Mouse (Mus musculus) lung, embryonic 16.5 days (tissue): ENCODE measurements around the gene Ifit1bl1. TPM values are rescaled to one million over a fixed set of nuclear protein-coding genes. Genes with fewer than 3 reads are reported as not detected.
"Not testable (repeated sequence)": the region's sequence is repeated elsewhere in the genome, so short reads cannot be mapped to it uniquely, and the experiment has no call there.

Experiments used
- ATAC-seq: fragments of 200-750 bp; cut with Nextera tagmentation; 2 replicates; pipeline ENCODE4 v1.8.0; 2017; ENCODE audit warnings: low read depth, mild to moderate bottlenecking, moderate library complexity
- H3K27ac ChIP-seq: fragments of 300-500 bp; sonication (generic); 2 replicates; pipeline ENCODE4 v1.5.1; 2014; ENCODE audit warnings: mild to moderate bottlenecking, control low read depth, low read length
- H3K27me3 ChIP-seq: fragments of 300-500 bp; sonication (generic); 2 replicates; pipeline ENCODE4 v1.6.1; 2014; ENCODE audit warnings: low read depth, low read length, mixed read lengths; ENCODE audit not compliant: control insufficient read depth, insufficient read depth
- H3K36me3 ChIP-seq: fragments of 300-500 bp; sonication (generic); 2 replicates; pipeline ENCODE4 v1.6.1; 2014; ENCODE audit warnings: low read length; ENCODE audit not compliant: control insufficient read depth, insufficient read depth
- H3K4me1 ChIP-seq: fragments of 300-500 bp; sonication (generic); replicated peaks from 2 replicates; pipeline ENCODE4 v1.6.1; 2014; ENCODE audit warnings: low read length, mixed read lengths; ENCODE audit not compliant: control insufficient read depth, insufficient read depth
- H3K4me2 ChIP-seq: fragments of 300-500 bp; sonication (generic); 2 replicates; pipeline ENCODE4 v1.6.1; 2014; ENCODE audit warnings: low read depth, low read length, control low read depth
- H3K4me3 ChIP-seq: fragments of 300-500 bp; sonication (generic); 2 replicates; pipeline ENCODE4 v1.5.1; 2014; ENCODE audit warnings: mild to moderate bottlenecking, low read length, control low read depth
- H3K9ac ChIP-seq: fragments of 300-500 bp; sonication (generic); 2 replicates; pipeline ENCODE4 v1.6.1; 2014; ENCODE audit warnings: low read length, control low read depth
- H3K9me3 ChIP-seq: fragments of 300-500 bp; sonication (generic); 2 replicates; pipeline ENCODE4 v1.6.1; 2016; ENCODE audit warnings: low read length; ENCODE audit not compliant: control insufficient read depth
- WGBS: fragments of 180-500 bp; shearing (Covaris S2); extraction: QIAGEN DNeasy Blood & Tissue Kit; methylation state at CpG from one replicate; pipeline ENCODE4 v1.1.7; 2014; 5-methylcytosine and 5-hydroxymethylcytosine counted together
- polyA plus RNA-seq: library from polyadenylated mRNA; unstranded; fragments of >200 nt; fragmentation: Nextera tagmentation; extraction: Ambion mirVana; gene quantifications from 2 replicates; pipeline ENCODE4 v1.2.1, GENCODE M21; 2015

Gene Ifit1bl1
- polyA plus RNA-seq = 0.70 and 0.72 TPM in 2 replicates

DNA sequence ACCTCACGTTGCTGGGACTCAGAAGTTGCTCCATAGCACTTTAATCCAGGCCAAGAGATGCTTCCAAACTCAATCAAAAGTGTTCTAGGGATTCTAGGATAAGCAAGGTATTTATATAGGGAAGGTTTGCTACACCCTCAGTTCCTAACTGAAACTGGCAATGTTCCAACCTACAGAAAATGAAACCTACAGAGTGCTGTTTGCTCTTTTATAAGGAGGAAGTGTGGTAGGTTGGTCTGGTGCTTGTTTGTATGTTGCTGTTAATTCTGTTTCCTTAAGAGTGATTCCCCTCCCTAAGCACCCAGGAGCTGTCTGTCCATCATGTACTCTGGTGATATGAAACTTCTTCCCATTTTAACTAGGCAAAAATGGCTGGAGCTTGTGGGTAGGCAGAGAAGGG, at the start of gene Ifit1bl1:
Ifit1bl1 (minus strand) TSS at position 69 of the 400 bp plus-strand sequence.
- H3K4me3 ChIP-seq, H3K4me1 ChIP-seq, H3K27ac ChIP-seq, H3K4me2 ChIP-seq, H3K27me3 ChIP-seq, H3K9ac ChIP-seq, H3K9me3 ChIP-seq, H3K36me3 ChIP-seq: not testable (repeated sequence)
- 30% methylated on average over 1 of the region's 1 CpGs for WGBS
- ATAC-seq = peak; percentile 23; the same call in 1 of the 2 replicates

GRCm38 (mm10) chr19:34650997-34651396, 49.2 kb upstream of the Ifit1bl1 start:
- 73% methylated on average over 6 of the region's 6 CpGs for WGBS
- Histone ChIP-seq H3K9ac (no peak overlapping the region), H3K27me3 (no peaks in the 10 kb centered on the region), H3K27ac (no peak overlapping the region), H3K9me3 (no peaks in the 10 kb centered on the region), H3K4me1 (no peaks in the 10 kb centered on the region), H3K36me3 (no peaks in the 10 kb centered on the region), H3K4me2 (no peak overlapping the region), H3K4me3 (no peak overlapping the region)
- no peak for ATAC-seq

GRCm38 (mm10) chr19:34650276-34650675, 48.5 kb upstream of the Ifit1bl1 start:
- H3K4me3 ChIP-seq = no peak overlapping the region
- H3K27me3 ChIP-seq = no peaks in the 10 kb centered on the region
- H3K9me3 ChIP-seq = no peaks in the 10 kb centered on the region
- H3K4me1 ChIP-seq = no peaks in the 10 kb centered on the region
- no peak overlapping the region for H3K9ac ChIP-seq
- H3K4me2 ChIP-seq = no peak overlapping the region
- H3K27ac ChIP-seq = no peak overlapping the region
- 76% methylated on average over 3 of the region's 3 CpGs for WGBS
- H3K36me3 ChIP-seq = no peaks in the 10 kb centered on the region
- no peak for ATAC-seq

DNA sequence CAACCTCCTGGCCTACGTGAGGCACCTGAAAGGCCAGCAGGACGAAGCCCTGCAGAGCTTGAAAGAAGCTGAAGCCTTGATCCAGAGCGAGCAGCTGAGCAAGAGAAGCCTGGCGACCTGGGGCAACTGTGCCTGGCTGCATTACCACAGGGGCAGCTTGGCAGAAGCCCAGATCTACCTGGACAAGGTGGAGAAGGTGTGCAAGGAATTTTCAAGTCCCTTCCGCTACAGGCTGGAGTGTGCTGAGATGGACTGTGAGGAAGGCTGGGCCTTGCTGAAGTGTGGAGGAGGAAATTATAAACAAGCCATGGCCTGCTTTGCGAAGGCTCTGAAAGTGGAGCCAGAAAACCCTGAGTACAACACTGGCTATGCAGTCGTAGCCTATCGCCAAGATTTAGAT, 45.9 kb upstream of the Ifit1bl1 start:
- not testable (repeated sequence) for H3K36me3 ChIP-seq, H3K9me3 ChIP-seq, H3K9ac ChIP-seq, H3K4me2 ChIP-seq, H3K4me3 ChIP-seq, H3K27ac ChIP-seq, H3K27me3 ChIP-seq, H3K4me1 ChIP-seq, ATAC-seq
- WGBS = 80% methylated on average over 7 of the region's 8 CpGs

DNA sequence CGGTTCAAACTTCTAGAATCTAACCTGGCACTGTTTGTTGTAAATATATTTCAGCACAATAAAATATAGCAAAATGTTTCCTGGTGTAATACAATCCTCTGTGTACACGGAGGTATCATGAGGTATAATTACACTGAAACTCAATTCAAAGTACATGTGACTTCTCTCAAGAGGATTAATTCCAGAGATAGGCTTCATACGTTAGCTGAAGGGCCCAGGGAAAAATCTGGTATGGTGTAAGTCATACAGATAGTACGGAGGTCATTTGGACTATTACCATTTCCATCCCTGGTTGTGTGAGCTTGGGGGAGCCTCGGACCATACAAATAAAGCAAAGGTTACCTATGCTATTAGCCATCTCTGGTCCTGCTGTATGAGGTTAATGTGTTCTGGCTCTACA, 40.9 kb upstream of the Ifit1bl1 start:
- Histone ChIP-seq H3K4me1 (no peaks in the 10 kb centered on the region; the same call in 1 of the 2 replicates), H3K9ac (no peak overlapping the region), H3K36me3 (no peaks in the 10 kb centered on the region), H3K27me3 (no peaks in the 10 kb centered on the region), H3K4me2 (no peak overlapping the region), H3K27ac (no peak overlapping the region), H3K4me3 (no peak overlapping the region), H3K9me3 (no peaks in the 10 kb centered on the region)
- 72% methylated on average over 5 of the region's 5 CpGs for WGBS
- no peak for ATAC-seq

DNA sequence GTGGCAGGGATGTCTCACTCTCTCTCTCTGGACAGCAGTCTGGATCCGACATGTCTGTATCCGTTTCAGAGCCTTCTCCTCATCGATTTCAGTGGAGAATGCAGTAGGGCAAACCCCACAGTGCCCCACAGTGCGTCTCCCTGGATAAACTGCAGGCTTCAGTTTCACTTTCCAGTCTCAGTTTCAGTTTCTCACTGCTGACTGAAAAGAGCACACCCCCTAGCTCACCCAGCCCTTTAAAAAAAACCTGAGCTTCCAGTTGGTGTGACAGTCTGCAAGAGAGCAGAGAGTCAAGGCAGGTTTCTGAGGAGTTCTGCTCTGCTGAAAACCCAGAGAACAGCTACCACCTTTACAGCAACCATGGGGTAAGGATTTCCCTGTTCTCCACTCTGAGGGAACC, 38.9 kb upstream of the Ifit1bl1 start, which contains the start of the genes Ifit1bl2 and Ifit1:
Ifit1bl2 (minus strand) TSS at position 121 of the 400 bp plus-strand sequence.
Ifit1 (plus strand) TSS at position 249 of the 400 bp plus-strand sequence.
- H3K4me1 ChIP-seq = no peaks in the 10 kb centered on the region; the same call in 1 of the 2 replicates
- no peaks in the 10 kb centered on the region for H3K27me3 ChIP-seq
- WGBS = 28% methylated on average over 4 of the region's 4 CpGs
- no peaks in the 10 kb centered on the region for H3K9me3 ChIP-seq
- peak within 1 kb of the TSS; percentile 45 for H3K4me2 ChIP-seq
- 0 out of 2 replicates have a peak, but pooled peaks have one; percentile 49 for ATAC-seq
- H3K4me3 ChIP-seq = peak within 1 kb of the TSS; percentile 20
- H3K9ac ChIP-seq = peak within 1 kb of the TSS; percentile 14; the same call in 1 of the 2 replicates
- H3K36me3 ChIP-seq = no peaks in the 10 kb centered on the region
- H3K27ac ChIP-seq = no peak within 1 kb of the TSS

DNA sequence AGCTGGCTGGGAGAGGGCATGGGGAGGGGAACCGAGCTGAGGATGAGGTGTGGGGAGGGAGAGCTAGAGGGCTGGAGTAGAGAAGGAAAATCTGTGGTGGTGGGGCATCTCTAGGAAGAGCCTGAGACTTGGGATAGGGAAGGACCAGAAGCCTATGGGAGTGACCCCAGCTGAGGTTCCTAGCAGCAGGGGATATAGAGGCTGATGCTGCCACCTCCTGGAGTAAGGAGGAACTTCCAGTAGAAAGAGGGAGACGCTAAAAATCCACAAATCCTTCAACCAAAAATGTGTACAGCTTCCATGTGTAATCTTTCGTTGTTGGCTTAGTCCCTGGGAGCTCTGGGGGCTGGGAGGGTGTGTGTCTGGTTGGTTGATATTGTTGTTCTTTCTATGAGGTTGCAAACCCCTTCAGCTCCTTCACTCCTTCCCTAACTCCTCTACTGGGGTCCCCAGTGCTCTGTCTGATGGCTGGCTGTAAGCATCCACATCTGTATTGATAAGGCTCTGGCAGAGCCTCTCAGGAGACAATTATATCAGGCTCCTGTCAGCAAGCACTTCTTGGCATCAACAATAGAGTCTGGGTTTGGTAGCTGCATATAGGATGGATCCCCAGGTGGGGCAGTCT, 35.3 kb upstream of the Ifit1bl1 start:
- peak; percentile 78 for ATAC-seq

GRCm38 (mm10) chr19:34633484-34633883, 31.7 kb upstream of the Ifit1bl1 start:
- H3K36me3 ChIP-seq = no peaks in the 10 kb centered on the region
- 36% methylated on average over 2 of the region's 2 CpGs for WGBS
- H3K27me3 ChIP-seq = no peaks in the 10 kb centered on the region
- H3K4me1 ChIP-seq = no peaks in the 10 kb centered on the region; the same call in 1 of the 2 replicates
- H3K9me3 ChIP-seq = no peaks in the 10 kb centered on the region
- no peak overlapping the region for H3K4me3 ChIP-seq
- ATAC-seq = no peak
- no peak overlapping the region for H3K27ac ChIP-seq
- H3K9ac ChIP-seq = no peak overlapping the region
- H3K4me2 ChIP-seq = no peak overlapping the region

More for the DNA sequence above, 35.3 kb upstream of the Ifit1bl1 start:
- H3K9ac ChIP-seq = no peak overlapping the region
- H3K9me3 ChIP-seq = no peaks in the 10 kb centered on the region
- H3K27ac ChIP-seq = no peak overlapping the region
- H3K4me1 ChIP-seq = no peaks in the 10 kb centered on the region; the same call in 1 of the 2 replicates
- no peak overlapping the region for H3K4me2 ChIP-seq
- H3K36me3 ChIP-seq = no peaks in the 10 kb centered on the region
- H3K4me3 ChIP-seq = no peak overlapping the region
- WGBS = 4% methylated on average over 3 of the region's 3 CpGs
- H3K27me3 ChIP-seq = no peaks in the 10 kb centered on the region

- Histone ChIP-seq H3K4me1 (no peaks in the 10 kb centered on the region; the same call in 1 of the 2 replicates), H3K36me3 (no peaks in the 10 kb centered on the region), H3K4me3 (no peak overlapping the region), H3K9ac (no peak overlapping the region), H3K4me2 (no peak overlapping the region), H3K27me3 (no peaks in the 10 kb centered on the region), H3K9me3 (no peaks in the 10 kb centered on the region), H3K27ac (no peak overlapping the region)
- peak; percentile 88 for ATAC-seq
Measured at GRCm38 (mm10) chr19:34631487-34631886, 29.7 kb upstream of the Ifit1bl1 start.
